Mouse (Mus musculus) lung, postnatal 14 days (tissue): ENCODE results near the gene Fam187a.
A peak's percentile ranks its signal among the peaks of the same experiment; 100 is the strongest.

Source experiments
- DNase-seq: peaks from one replicate; pipeline ENCODE4 v3.0.0; 2021

The Fam187a gene

DNA sequence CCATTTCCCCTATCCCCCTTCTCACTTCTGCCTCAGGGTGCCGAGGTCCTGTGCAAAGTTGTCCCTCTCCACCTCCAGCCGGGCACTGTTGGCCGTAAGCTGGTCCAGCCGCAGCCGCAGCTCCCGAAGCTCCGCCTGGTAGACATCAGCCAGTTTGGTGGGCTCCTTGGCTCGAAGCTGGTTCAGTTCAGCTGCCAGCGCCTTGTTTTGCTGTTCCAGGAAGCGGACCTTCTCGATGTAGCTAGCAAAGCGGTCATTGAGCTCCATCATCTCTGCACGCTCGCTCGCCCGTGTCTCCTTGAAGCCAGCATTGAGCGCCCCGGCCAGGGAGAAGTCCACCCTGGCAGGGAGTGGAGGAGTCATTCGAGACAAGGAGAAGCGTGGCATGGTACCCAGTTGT, 11.7 kb downstream of the Fam187a start:
- DNase-seq: no peak

DNA sequence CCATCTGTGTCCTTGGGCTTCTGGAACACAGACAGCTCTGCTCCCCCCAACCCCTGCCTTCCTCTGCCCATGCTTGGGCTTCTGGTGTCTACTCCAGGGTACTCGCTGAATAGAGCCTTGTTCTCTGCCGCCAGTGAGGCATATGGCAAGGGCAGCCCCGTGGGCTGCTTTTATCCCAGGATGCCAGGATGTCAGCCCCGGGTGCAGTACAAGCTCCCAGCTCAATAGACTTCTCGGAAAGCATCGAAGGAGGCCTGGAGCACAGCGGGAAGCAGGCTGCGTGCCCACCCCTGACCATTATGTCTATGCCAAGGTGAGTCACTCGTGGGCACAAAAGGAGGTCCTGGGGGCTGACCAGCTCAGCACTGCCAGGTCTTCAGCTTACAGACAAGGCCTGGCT, 13.4 kb downstream of the Fam187a start:
- DNase-seq: no peak

GRCm38 (mm10) chr11:102900763-102901162, 15.8 kb downstream of the Fam187a start, which contains the start of gene Gfap:
Gene Gfap (minus strand): TSS chr11:102900912.
- peak; percentile 89 for DNase-seq

DNA sequence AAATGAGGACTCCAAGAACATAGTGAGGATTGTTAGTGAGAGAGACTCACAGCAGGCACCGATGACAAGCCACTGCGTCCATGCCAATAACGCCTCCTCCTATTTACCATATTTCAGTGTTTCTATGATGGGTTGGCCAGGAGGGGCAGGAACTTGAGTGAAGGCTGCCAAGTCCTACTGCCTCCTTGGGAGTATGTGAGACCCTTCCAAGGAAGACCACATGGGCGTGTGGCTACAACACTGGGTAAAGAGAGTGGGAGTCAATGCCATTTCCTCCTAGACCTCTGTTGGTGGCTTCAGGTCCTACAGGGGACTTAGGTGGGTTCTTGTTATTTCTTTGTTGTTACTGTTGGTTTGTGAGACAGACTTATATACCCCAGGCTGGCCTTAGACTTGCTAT, 16.2 kb downstream of the Fam187a start:
- no peak for DNase-seq

- no peak for DNase-seq
Measured at GRCm38 (mm10) chr11:102902107-102902506, 17.1 kb downstream of the Fam187a start.

DNA sequence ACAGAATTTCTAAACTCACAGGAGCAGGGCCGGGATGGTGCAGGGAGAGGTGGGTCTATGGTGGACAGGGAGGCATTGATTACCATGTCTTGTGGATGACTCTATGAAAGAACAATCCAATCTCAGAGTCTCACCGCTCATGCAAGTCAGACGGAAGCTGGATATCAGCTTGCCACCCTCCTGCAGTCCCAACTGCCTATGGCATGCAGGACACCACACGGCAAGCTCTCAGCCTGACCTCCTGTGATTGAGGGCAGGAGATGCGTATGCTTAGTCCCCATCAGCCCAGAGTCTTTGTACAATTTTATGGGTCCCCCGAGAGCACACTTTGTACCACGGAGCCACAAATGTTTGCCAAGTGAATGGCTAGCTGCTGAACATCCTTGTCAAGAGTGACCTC, 18.7 kb downstream of the Fam187a start:
- no peak for DNase-seq

- DNase-seq: no peak
Measured at GRCm38 (mm10) chr11:102911376-102911775, 26.4 kb downstream of the Fam187a start.

DNA sequence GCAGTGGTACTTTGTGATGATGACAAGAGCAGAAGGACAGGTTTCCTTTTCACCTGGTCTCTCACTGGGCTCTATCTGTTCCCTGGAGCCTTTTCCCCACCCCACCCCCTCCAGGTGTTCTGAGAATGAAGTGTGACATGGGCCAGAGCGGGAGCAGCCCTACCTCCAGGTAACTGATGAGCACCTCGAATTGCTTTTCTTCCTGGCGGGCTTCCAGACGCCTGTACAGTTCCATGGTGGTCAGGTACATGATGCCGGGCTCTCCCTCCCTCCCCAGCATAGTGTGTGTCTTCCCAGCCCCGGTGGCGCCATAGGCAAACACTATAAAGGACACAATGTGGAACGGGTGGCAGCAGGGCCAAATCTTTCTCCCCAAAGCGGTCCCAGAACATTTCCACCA, 30.4 kb downstream of the Fam187a start:
- no peak for DNase-seq

DNA sequence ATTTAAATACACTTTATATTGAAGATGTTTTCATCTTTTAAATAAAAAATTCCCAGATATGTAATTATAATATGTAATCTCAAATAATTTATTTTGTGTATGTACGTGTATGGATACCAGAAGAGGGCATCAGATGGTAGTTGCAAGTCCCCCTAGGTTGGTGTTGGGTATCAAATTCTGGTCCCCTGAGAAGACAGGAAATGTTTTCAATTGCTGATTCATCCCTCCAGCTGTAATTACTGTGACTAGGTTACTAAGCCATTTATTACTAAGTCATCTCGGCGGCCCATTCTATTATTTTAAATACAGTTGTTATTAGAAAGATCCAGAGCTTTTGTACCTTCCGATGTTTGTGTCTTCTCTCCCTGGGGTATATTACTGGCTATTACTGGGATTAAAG, 33.1 kb downstream of the Fam187a start:
- no peak for DNase-seq

GRCm38 (mm10) chr11:102921491-102921890, 36.5 kb downstream of the Fam187a start:
- no peak for DNase-seq

DNA sequence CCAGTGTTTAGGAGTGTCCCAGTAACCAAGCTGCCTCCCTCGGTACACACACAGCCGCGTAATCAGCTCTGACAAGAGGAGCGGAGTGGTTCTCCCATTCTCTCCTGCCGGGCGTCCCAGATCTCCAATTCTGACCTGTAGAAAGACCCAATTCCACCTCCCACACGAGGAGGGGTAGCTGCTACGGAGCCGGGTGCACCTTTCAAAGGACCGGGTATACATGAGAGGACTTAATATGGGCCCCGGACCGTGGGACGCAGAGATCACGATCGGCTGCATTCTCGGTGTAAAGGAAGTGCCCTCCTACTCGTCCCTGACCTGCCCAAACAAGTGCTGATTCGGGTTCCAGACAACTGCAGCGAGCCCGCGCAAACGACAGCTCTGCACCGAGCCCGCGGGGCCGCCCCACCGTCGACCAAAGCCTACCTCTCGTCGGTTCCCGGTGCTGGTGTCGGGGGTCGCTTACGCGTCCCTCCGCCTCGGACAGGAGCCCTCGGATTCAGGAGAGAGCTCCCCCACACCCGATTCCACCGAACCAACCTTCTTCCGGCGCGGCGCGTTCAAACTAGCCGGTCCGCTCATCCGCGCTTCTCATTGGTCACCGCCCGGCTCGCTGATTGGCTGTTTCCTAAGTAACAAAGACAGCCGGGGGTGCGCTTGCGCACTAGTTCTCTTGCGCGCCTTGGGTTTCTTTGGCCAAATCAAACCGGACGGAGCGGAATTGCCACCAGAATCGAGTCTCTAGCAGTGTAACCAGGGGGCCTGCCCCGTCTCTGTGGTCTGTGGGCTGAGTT, 39.8 kb downstream of the Fam187a start, which contains the start of gene Kif18b:
Gene Kif18b, minus strand, starts transcription at position 568 of the 794 bp plus-strand sequence.
- DNase-seq: peak; percentile 96

- peak; percentile 44 for DNase-seq
Measured at GRCm38 (mm10) chr11:102925351-102925717, 40.4 kb downstream of the Fam187a start.

DNA sequence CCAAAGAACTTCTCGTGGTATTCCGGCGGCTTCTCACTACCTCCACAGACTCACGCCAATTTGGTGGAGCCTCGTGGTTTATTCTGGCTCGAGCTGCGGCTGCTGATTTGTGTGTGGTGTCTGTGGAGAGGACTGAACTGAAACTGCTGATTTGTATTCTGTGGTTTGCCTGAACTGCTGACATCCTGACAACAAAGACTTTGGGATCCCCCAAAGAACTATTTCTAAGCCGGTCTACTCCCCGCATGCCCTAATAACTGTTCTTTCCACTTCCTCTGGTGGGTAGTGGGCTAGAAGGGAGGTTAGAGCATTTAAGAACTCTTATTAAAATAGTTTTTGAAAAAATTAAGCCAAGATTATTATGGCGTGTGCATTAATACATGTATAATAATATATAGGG, 45.7 kb downstream of the Fam187a start:
- DNase-seq: no peak

- no peak for DNase-seq
Measured at GRCm38 (mm10) chr11:102936272-102936671, 51.3 kb downstream of the Fam187a start.
